Mouse (Mus musculus) gastrocnemius, adult 2 months (tissue): ENCODE data around the gene Acsl4. TPM values are rescaled to one million over a fixed set of nuclear protein-coding genes. Genes with fewer than 3 reads are reported as not detected.

Source experiments
- DNase-seq: peaks from one replicate; pipeline ENCODE4 v3.0.0; 2022
- H3K27ac ChIP-seq: fragments of 200-600 bp; 2 replicates; pipeline ENCODE4 v1.8.1; 2022; ENCODE audit warnings: mild to moderate bottlenecking
- H3K4me3 ChIP-seq: fragments of 200-600 bp; 2 replicates; pipeline ENCODE4 v1.8.1; 2022; ENCODE audit warnings: mild to moderate bottlenecking, moderate library complexity
- CTCF ChIP-seq: fragments of 200-600 bp; IDR thresholded peaks from 2 replicates; pipeline ENCODE4 v1.8.1; 2022; ENCODE audit warnings: antibody characterized with exemption, mild to moderate bottlenecking, moderate library complexity
- intact Hi-C: fragments of 180-260 bp; cut with DNase I; formaldehyde crosslinking; loops from one replicate; pipeline ENCODE4 v1.15.1; 2025
- total RNA-seq, 2 experiments: library from RNA; stranded (reverse); gene quantifications; 2 replicates each; pipeline ENCODE4 v1.2.3; 2021

Acsl4 gene
- total RNA-seq, 2 experiments from 2014 or later, result 16.7 to 23.3 TPM

DNA sequence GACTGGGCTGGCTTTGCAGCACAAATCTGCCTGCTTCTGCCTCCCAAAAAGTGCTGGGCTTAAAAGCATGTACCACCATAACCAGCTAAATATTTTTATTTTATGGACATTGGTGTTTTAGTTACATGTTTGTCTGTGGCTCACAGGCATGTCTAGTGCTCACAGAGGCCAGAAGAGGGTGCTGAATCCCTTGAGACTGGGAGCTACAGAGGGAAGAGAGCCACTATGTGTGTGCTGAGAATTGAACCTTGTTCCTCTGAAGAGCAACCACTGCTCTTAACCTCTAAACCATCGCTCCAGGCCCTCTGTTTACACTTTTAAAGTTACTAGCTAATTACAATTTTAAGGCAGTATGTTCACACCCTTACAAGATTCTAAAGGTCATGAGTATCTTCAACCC lies 2.7 kb downstream of the Acsl4 start:
- peak; percentile 17; the same call in 1 of the 2 replicates for TF ChIP-seq CTCF
- intact Hi-C loops, result no loop called here
- Histone ChIP-seq H3K4me3 (no peak overlapping the region), H3K27ac (no peak overlapping the region)
- DNase-seq, result no peak

DNA sequence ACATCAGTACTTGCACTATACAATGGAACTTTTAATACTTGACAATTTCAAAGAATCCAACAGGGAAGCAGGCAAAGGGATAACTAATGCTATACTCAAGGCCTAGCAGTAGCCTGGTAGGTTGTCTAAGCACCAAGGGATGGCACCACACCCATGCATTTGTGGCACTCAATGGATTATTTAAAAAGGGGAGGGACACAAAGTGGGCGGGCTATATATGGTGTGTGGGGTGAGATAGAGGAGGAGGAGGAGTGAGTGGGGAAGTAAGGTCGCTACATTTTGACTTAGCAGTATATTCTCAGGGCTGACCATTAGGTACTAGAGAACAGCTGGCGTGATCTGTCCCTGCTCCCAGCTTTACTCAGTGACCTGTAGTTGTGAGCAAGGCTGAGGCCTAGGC lies 5.4 kb downstream of the Acsl4 start:
- intact Hi-C loops, result no loop called here
- Histone ChIP-seq H3K27ac (no peak overlapping the region), H3K4me3 (no peak overlapping the region)
- TF ChIP-seq CTCF, result no peak
- DNase-seq, result no peak

- TF ChIP-seq CTCF, result no peak
- intact Hi-C loops, result no loop called here
- no peak for DNase-seq
- Histone ChIP-seq H3K27ac (no peak overlapping the region), H3K4me3 (no peak overlapping the region)
Observed at GRCm38 (mm10) chrX:142379894-142380293, 10.4 kb downstream of the Acsl4 start.

- no peak overlapping the region for H3K27ac ChIP-seq
- intact Hi-C loops, result no loop called here
- no peak for TF ChIP-seq CTCF
- H3K4me3 ChIP-seq, result no peak overlapping the region
- no peak for DNase-seq
Observed at GRCm38 (mm10) chrX:142378048-142378447, 12.3 kb downstream of the Acsl4 start.

DNA sequence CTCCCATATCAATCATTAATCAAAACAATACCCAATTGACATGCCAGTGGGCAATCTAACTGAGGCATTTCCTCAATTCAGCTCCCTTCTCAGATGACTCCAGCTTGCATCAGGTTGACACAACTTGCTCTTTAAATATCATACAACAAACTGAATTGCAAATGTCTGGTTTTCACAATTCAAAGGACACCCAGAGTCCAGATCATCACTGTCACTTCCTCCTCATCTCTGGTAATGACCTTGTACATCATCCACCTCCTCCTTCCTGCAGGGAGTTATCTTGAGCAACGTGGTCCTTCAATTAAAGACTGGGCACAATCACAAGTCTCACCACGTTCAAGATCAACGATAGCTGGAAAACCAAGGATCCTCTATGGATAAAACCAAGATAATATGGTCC lies 13.0 kb downstream of the Acsl4 start:
- no peak overlapping the region for H3K27ac ChIP-seq
- no peak for TF ChIP-seq CTCF
- H3K4me3 ChIP-seq, result no peak overlapping the region
- no peak for DNase-seq
- intact Hi-C loops, result no loop called here

- H3K27ac ChIP-seq, result no peak overlapping the region
- intact Hi-C loops, result no loop called here
- H3K4me3 ChIP-seq, result no peak overlapping the region
- no peak for TF ChIP-seq CTCF
- DNase-seq, result no peak
Observed at GRCm38 (mm10) chrX:142376747-142377146, 13.6 kb downstream of the Acsl4 start.

DNA sequence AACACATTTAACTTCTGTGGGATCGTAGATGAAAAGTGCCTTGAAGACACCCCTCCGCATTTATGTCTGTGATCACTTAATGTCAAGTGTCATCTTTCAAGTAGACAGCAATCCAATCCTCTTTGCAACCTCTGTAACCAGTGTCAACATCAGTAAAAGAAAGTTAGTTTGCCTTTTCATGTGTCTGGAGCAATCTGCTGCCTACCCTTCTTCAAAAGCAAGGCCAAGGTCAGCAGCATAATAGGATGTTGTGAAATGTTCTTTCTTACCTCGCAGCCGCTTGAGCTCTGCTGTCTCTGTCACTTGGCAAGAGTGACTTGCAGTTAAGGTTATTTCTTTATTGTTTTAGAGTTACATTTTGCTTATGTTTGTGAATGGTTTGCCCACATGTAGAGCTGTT lies 14.8 kb downstream of the Acsl4 start:
- TF ChIP-seq CTCF, result peak; percentile 12; the same call in 1 of the 2 replicates
- Histone ChIP-seq H3K27ac (peak overlapping the region; percentile 28; the same call in 1 of the 2 replicates), H3K4me3 (no peak overlapping the region)
- intact Hi-C loops, result no loop called here
- no peak for DNase-seq

- Histone ChIP-seq H3K27ac (no peak overlapping the region), H3K4me3 (no peak overlapping the region)
- DNase-seq, result peak; percentile 24
- intact Hi-C loops, result loop anchor here (5.0 kb wide), 1 partner anchor 155 kb away; no protein-coding TSS in a partner anchor
- TF ChIP-seq CTCF, result peak; percentile 75
Observed at GRCm38 (mm10) chrX:142372393-142372792, 17.9 kb downstream of the Acsl4 start.

DNA sequence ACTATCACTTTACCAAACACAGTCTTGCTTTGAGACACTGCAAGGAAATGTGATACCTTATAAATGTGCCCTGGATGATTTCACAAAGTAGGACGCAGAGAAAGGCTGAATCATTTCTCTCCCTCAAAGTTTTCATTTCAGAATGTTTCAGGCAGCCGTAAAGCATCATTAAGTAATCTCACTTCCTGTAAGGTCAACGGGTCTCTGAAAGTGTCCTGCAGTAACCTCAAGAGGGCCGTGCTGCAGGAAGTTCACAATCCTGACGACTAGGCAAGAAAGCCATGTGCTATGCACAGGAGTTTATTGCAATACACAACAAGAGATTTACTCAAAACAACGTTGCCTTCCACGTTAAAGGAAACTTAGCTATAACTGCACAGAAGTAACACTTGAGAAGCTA lies 20.4 kb downstream of the Acsl4 start:
- Histone ChIP-seq H3K27ac (peak overlapping the region; percentile 53), H3K4me3 (peak overlapping the region; percentile 9; the same call in 1 of the 2 replicates)
- intact Hi-C loops, result loop anchor here (5.0 kb wide), 1 partner anchor 157 kb away; no protein-coding TSS in a partner anchor
- no peak for TF ChIP-seq CTCF
- no peak for DNase-seq

GRCm38 (mm10) chrX:142363882-142364281 lies 26.5 kb downstream of the Acsl4 start:
- TF ChIP-seq CTCF, result no peak
- Histone ChIP-seq H3K4me3 (no peak overlapping the region), H3K27ac (no peak overlapping the region)
- intact Hi-C loops, result no loop called here
- DNase-seq, result no peak

- no peak for DNase-seq
- TF ChIP-seq CTCF, result no peak
- Histone ChIP-seq H3K27ac (no peak overlapping the region), H3K4me3 (no peak overlapping the region)
- intact Hi-C loops, result no loop called here
Observed at GRCm38 (mm10) chrX:142359031-142359430, 31.3 kb downstream of the Acsl4 start.

DNA sequence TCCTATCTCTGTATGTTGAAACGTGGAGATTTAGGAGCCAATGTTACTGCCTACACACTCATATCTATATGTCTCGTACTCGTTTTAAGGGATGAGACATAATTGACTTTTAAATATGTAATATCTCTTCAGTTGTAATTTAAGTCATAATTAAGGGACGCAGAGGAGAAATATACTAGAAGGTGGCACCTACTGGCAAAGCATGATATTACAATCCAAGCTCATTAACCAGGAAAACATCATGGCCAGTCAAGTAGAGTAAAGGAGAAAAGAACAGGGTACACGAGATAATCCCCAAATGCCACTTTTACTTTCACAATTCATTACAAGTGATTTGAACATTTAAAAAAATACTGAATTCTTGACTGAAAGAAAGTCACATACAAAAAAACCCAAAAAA lies 31.9 kb downstream of the Acsl4 start:
- Histone ChIP-seq H3K27ac (no peak overlapping the region), H3K4me3 (no peak overlapping the region)
- TF ChIP-seq CTCF, result no peak
- intact Hi-C loops, result no loop called here
- DNase-seq, result no peak

DNA sequence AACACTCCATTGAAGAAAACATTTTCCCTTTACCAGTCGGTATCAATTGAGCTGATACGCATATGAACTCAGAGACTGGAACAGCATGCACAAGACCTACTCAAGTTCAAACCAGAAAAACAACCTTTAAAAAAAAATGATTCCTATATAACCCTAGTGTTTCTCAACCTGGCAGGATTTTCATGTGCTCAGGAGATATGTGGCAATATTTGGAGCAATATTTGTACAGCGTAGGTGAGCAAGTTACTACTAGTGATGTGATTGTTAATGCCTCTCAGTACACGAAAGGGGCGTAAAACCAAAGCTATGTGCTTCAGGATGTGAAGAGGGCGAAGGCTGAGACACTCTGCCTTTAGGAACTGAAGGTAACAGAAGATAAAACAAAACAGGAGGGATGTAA lies 54.1 kb downstream of the Acsl4 start:
- intact Hi-C loops, result no loop called here
- no peak for TF ChIP-seq CTCF
- H3K27ac ChIP-seq, result no peak overlapping the region
- H3K4me3 ChIP-seq, result no peak overlapping the region
- DNase-seq, result no peak

DNA sequence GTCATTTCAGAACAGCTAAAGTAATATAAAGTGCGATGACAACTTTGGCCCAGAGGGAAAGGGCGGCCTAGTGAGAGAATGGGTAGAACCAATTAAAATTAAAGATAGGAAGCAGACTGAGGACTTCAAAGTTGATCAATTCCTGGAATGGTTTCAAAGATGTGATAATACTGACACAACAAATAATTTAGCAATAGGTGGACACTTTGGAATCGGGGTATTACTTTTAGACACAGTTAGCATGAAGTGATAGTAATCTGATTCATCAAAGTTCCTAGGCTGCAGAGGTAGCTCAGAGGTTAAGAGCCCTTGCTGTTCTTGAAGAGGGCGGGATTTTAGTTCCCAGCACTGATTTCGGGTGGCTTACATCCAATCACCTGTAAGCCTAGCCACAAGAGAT lies 54.8 kb downstream of the Acsl4 start:
- intact Hi-C loops, result no loop called here
- DNase-seq, result no peak
- no peak overlapping the region for H3K27ac ChIP-seq
- no peak overlapping the region for H3K4me3 ChIP-seq
- no peak for TF ChIP-seq CTCF

DNA sequence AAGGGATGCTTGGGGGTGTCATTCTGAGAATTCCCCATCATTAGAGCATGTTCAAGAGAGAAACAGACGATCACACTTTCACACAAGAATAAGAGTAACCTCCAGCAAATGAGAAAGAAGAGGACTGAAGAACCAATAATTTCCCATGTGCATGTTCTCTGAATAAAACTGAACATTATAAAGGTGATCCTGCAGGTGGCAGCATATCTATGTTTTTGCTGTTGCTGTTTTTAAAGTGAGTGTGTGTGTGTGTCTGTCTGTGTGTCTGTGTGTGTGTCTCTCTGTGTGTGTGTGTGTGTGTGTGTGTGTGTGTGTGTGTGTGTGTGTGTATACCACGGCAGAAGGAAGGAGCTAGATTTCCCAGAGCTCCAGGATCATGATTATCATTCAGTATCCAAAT lies 64.6 kb downstream of the Acsl4 start:
- Histone ChIP-seq H3K4me3 (no peak overlapping the region), H3K27ac (no peak overlapping the region)
- no peak for DNase-seq
- peak; percentile 32; the same call in 1 of the 2 replicates for TF ChIP-seq CTCF
- intact Hi-C loops, result loop anchor here (5.0 kb wide), 1 partner anchor 212 kb away; no protein-coding TSS in a partner anchor
